Mouse (Mus musculus) heart, embryonic 16.5 days (tissue): ENCODE results near the gene Hsf4. TPM values are rescaled to one million over a fixed set of nuclear protein-coding genes. Genes with fewer than 3 reads are reported as not detected.

Source experiments
- ATAC-seq: fragments of 200-750 bp; cut with Nextera tagmentation; replicated peaks from 2 replicates; pipeline ENCODE4 v1.8.0; 2017; ENCODE audit warnings: moderate number of reproducible peaks; ENCODE audit not compliant: insufficient read depth, low FRiP score; ENCODE audit errors: extremely low read depth
- H3K27ac ChIP-seq: fragments of 300-500 bp; sonication (generic); 2 replicates; pipeline ENCODE4 v1.5.1; 2014; ENCODE audit warnings: mild to moderate bottlenecking, low read length, control low read depth, moderate library complexity
- H3K27me3 ChIP-seq: fragments of 300-500 bp; sonication (generic); 2 replicates; pipeline ENCODE4 v1.6.1; 2014; ENCODE audit warnings: low read length, mixed read lengths; ENCODE audit not compliant: control insufficient read depth, insufficient read depth
- H3K36me3 ChIP-seq: fragments of 300-500 bp; sonication (generic); 2 replicates; pipeline ENCODE4 v1.6.1; 2014; ENCODE audit not compliant: control insufficient read depth, insufficient read depth
- H3K4me1 ChIP-seq: fragments of 300-500 bp; sonication (generic); 2 replicates; pipeline ENCODE4 v1.6.1; 2014; ENCODE audit warnings: low read length, mixed read lengths; ENCODE audit not compliant: control insufficient read depth, insufficient read depth
- H3K4me2 ChIP-seq: fragments of 300-500 bp; sonication (generic); 2 replicates; pipeline ENCODE4 v1.6.1; 2014; ENCODE audit warnings: low read depth, mild to moderate bottlenecking, control low read depth, low read length
- H3K4me3 ChIP-seq: fragments of 300-500 bp; sonication (generic); 2 replicates; pipeline ENCODE4 v1.5.1; 2014; ENCODE audit warnings: mild to moderate bottlenecking, control low read depth, low read length
- H3K9ac ChIP-seq: fragments of 300-500 bp; sonication (generic); 2 replicates; pipeline ENCODE4 v1.6.1; 2014; ENCODE audit warnings: low read length, control low read depth
- H3K9me3 ChIP-seq: fragments of 300-500 bp; sonication (generic); replicated peaks from 2 replicates; pipeline ENCODE4 v1.6.1; 2016; ENCODE audit warnings: low read length; ENCODE audit not compliant: control insufficient read depth
- WGBS: fragments of 180-500 bp; shearing (Covaris S2); extraction: QIAGEN DNeasy Blood & Tissue Kit; methylation state at CpG from one replicate; pipeline ENCODE4 v1.1.7; 2014; 5-methylcytosine and 5-hydroxymethylcytosine counted together
- microRNA counts: library from miRNA; unstranded; fragments of <30 nt; microRNA quantifications from one replicate; lab custom pipeline; 2016
- microRNA-seq: library from miRNA; unstranded; fragments of <30 nt; microRNA quantifications from one replicate; pipeline ENCODE4, GENCODE M21; 2017
- polyA plus RNA-seq: library from polyadenylated mRNA; unstranded; fragments of >200 nt; fragmentation: Nextera tagmentation; extraction: Ambion mirVana; gene quantifications from 2 replicates; pipeline ENCODE4 v1.2.1, GENCODE M21; 2015

Hsf4 gene
- polyA plus RNA-seq, 1 experiment from 2014 or later, result 0.29 TPM

DNA sequence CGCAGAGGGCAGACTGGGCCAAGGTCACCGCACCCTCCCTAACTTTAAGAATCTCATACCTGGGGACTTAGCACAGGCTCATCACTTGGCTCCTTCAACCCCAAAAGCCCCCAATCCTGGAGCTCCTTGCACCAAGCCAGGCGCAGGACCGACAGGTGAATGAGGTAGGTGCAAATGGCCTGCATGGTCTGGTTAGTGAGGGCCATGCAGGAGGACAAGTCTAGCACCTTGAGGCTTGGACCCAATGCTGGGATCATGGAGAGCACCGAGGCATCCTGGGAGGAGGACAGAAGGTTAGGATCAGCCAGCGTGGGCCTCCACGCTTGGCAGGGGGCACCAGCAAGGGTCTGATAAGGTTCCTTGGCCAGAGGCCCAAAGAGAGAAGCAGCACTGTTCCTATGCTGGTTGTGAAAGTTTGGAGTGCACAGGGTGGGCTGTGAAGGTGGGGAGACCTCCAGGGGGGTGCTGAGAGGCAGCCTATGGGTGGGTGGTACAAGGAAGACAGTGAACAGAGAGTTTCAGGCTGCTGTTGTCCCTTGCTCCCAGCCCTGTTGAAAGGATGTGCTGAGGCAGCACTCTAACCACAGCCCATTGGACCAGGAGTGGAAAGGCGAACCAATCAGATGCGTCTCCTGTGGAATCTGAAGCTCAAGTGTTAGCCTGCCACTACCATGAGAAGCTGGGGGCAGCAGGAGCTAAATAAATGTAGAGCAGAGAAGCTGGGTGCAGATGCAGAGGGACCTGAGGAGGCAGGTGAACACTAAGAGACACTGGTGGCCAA lies 44.2 kb downstream of the Hsf4 start:
- no peak overlapping the region for H3K4me3 ChIP-seq
- WGBS, result 56% methylated on average over 9 of the region's 9 CpGs
- H3K9me3 ChIP-seq, result no peaks in the 10 kb centered on the region
- peaks cover 6% of the 10 kb centered on the region for H3K36me3 ChIP-seq
- H3K4me2 ChIP-seq, result no peak overlapping the region
- no peaks in the 10 kb centered on the region for H3K27me3 ChIP-seq
- H3K9ac ChIP-seq, result no peak overlapping the region
- peaks cover 27% of the 10 kb centered on the region for H3K4me1 ChIP-seq
- ATAC-seq, result peak; percentile 50
- H3K27ac ChIP-seq, result peak overlapping the region; percentile 32; the same call in 1 of the 2 replicates

DNA sequence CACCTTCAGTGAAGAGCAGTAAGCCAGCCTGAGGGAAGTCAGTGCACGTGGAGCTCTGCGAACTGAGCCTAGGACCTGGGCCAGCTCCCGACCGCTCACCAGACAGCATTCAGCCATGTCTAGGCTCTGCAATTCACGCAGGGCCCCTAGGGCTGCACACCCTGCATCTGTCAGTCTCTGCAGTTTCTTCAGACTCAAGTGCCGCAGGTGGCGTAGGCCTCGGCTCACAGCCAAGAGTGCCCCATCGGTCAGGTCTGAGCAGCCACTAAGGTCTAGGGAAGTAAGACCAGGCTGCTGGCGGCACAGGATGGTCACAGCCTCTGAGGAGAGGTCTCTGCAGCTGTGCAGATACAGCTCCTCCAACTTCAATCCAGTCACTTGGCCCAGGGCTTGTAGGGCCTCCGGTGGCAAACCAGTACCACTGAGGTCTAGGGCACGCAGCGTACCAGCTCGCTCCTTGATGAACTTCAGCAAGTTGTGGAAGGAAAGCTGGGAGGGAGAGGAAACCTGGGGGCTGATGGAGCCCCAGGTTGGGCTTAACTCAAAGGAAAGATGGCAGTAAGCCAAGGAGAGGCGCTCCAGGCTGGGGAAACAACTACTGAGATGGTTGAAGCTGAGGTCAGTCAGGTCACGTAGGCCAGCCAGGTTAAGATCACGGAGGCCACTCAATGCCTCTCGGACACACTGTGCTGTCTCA lies 45.6 kb downstream of the Hsf4 start:
- Histone ChIP-seq H3K4me3 (no peak overlapping the region), H3K9me3 (no peaks in the 10 kb centered on the region), H3K36me3 (peaks cover 6% of the 10 kb centered on the region; the same call in 1 of the 2 replicates), H3K4me2 (no peak overlapping the region), H3K4me1 (peaks cover 27% of the 10 kb centered on the region), H3K27ac (no peak overlapping the region), H3K27me3 (no peaks in the 10 kb centered on the region), H3K9ac (no peak overlapping the region)
- 75% methylated on average over 18 of the region's 18 CpGs for WGBS
- no peak for ATAC-seq

DNA sequence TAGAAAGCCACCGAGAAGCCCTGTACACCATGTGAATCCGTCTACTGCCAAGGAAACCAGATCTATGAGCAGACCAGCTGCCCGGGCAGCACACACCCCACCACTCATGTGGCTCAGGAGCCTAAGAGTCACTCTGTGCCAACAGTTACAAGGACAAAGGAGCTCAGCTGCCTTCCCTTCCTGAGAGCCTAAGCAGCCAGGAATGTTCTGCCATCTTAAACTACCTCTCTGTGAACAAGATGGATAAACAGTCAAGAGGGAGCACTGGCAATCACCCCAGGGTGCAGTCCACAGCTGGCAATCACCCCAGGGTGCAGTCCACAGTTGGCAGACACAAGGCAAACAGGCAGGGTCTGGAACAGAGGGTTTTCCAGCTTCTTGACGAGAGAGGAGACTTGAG lies 48.3 kb downstream of the Hsf4 start:
- Histone ChIP-seq H3K9ac (no peak overlapping the region), H3K9me3 (no peaks in the 10 kb centered on the region), H3K27me3 (no peaks in the 10 kb centered on the region), H3K4me1 (peaks cover 26% of the 10 kb centered on the region), H3K4me3 (no peak overlapping the region), H3K4me2 (no peak overlapping the region), H3K27ac (peak overlapping the region; percentile 61), H3K36me3 (peaks cover 7% of the 10 kb centered on the region)
- 79% methylated on average over 4 of the region's 4 CpGs for WGBS
- no peak for ATAC-seq

DNA sequence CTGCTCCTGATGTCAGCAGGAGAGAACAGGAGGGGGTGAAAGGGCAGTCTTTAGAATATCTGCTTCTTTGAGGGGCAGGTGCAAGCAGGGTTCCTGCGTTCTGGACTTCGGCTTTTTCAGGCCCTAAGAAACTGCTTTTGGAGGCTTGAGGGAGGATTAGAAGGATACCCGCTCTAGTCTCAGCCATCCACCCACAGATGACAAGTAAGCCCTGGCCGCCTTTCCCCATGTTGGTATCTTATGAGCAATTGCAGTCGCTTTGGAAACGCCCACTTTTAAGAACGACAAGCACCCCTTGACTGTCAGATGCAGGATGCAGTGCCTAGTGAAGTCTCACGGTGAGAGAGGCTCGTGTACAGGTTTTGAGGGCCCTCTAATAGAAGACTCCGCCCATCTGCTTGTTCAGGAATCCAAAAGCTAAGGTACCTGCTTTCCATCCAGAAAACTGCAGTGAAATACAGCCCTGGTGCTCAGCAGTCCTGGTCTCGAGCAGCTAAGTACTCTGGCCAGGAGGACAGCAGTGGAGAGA lies 49.1 kb downstream of the Hsf4 start:
- Histone ChIP-seq H3K9me3 (no peaks in the 10 kb centered on the region), H3K36me3 (peaks cover 10% of the 10 kb centered on the region), H3K4me2 (no peak overlapping the region), H3K4me1 (peaks cover 18% of the 10 kb centered on the region), H3K27me3 (no peaks in the 10 kb centered on the region), H3K9ac (no peak overlapping the region), H3K4me3 (no peak overlapping the region), H3K27ac (no peak overlapping the region)
- no peak for ATAC-seq
- WGBS, result 81% methylated on average over 11 of the region's 11 CpGs

DNA sequence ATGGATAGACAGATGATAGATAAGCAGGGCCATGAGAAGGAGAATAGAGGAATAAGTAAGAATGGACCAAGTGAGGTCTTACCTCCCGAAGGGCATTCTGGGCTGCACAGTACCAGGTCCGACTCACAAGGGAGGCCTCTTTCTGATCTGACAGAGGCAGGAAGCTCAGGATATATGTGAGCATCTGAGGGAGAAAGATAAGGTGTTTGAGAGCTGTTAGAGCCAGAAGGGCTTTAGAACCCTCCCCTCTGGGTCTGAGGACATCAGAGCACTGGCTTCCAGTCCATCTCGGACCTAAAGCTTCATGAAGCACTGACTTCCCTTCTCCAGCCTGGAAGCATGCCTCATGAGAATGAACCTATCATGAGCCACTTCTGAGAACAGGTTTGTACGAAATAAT lies 53.6 kb downstream of the Hsf4 start:
- Histone ChIP-seq H3K9ac (no peak overlapping the region), H3K36me3 (peaks cover 11% of the 10 kb centered on the region), H3K27me3 (no peaks in the 10 kb centered on the region), H3K4me1 (peaks cover 17% of the 10 kb centered on the region), H3K4me3 (no peak overlapping the region), H3K9me3 (no peaks in the 10 kb centered on the region), H3K4me2 (no peak overlapping the region), H3K27ac (no peak overlapping the region)
- WGBS, result 80% methylated on average over 4 of the region's 4 CpGs
- ATAC-seq, result no peak

MicroRNA genes within 50 kb of the gene (microRNA counts, 519-probe panel; counts per million panel counts)
- microRNA mmu-miR-328 (lab: Ali Mortazavi, UCI), result 2,413 counts per million, percentile 54 among the panel's probes with 10 or more counts

Small RNA genes lying within 50 kb of the gene (microRNA-seq; reads per million reads assigned to microRNA genes)
- gene Gm27320 (not detected), gene Mir328 (412 reads per million, percentile 71 among the genes with 10 or more reads in this experiment)

Other genes starting within 250 kb of the Hsf4 start
- not detected in 2 replicates for gene Ces3a, start 221.2 kb upstream of the Hsf4 start, polyA plus RNA-seq
- 0.14 and 0.16 TPM in 2 replicates for gene Ces3b, start 186.0 kb upstream of the Hsf4 start, polyA plus RNA-seq
- gene Ces4a, start 138.0 kb upstream of the Hsf4 start, polyA plus RNA-seq, result not detected in 2 replicates
- gene Cbfb, start 99.1 kb upstream of the Hsf4 start, polyA plus RNA-seq, result 38.7 and 48.5 TPM in 2 replicates
- gene D230025D16Rik, start 44.7 kb upstream of the Hsf4 start, polyA plus RNA-seq, result 20.8 and 22.5 TPM in 2 replicates
- 12.7 and 13.1 TPM in 2 replicates for gene B3gnt9, start 14.6 kb upstream of the Hsf4 start, polyA plus RNA-seq
- gene Tradd, start 5.2 kb upstream of the Hsf4 start, polyA plus RNA-seq, result 20.3 and 25.4 TPM in 2 replicates
- gene Fbxl8, start 5.2 kb upstream of the Hsf4 start, polyA plus RNA-seq, result 4.5 and 5.0 TPM in 2 replicates
- gene Nol3, start 6.3 kb downstream of the Hsf4 start, polyA plus RNA-seq, result 5.2 and 5.8 TPM in 2 replicates
- 5.4 and 6.7 TPM in 2 replicates for gene 4931428F04Rik, start 20.1 kb downstream of the Hsf4 start, polyA plus RNA-seq
- gene Exoc3l, start 26.3 kb downstream of the Hsf4 start, polyA plus RNA-seq, result 14.6 and 14.9 TPM in 2 replicates
- gene E2f4, start 27.9 kb downstream of the Hsf4 start, polyA plus RNA-seq, result 50.8 and 61.1 TPM in 2 replicates
- 4.1 and 5.1 TPM in 2 replicates for gene Elmo3, start 35.8 kb downstream of the Hsf4 start, polyA plus RNA-seq
- gene Lrrc29, start 56.5 kb downstream of the Hsf4 start, polyA plus RNA-seq, result 0.80 and 0.84 TPM in 2 replicates
- 82.1 and 84.2 TPM in 2 replicates for gene Tmem208, start 56.6 kb downstream of the Hsf4 start, polyA plus RNA-seq
- 1.1 and 2.3 TPM in 2 replicates for gene Fhod1, start 78.2 kb downstream of the Hsf4 start, polyA plus RNA-seq
- 1.1 and 1.4 TPM in 2 replicates for gene Slc9a5, start 79.0 kb downstream of the Hsf4 start, polyA plus RNA-seq
- 0.18 and 0.21 TPM in 2 replicates for gene Plekhg4, start 103.5 kb downstream of the Hsf4 start, polyA plus RNA-seq
- gene Kctd19, start 143.7 kb downstream of the Hsf4 start, polyA plus RNA-seq, result 0.07 TPM in 1 of 2 replicates, not detected in the other
- 0.37 and 0.54 TPM in 2 replicates for gene Lrrc36, start 143.8 kb downstream of the Hsf4 start, polyA plus RNA-seq
- 38.7 and 40.0 TPM in 2 replicates for gene Tppp3, start 201.7 kb downstream of the Hsf4 start, polyA plus RNA-seq
- gene Zdhhc1, start 227.1 kb downstream of the Hsf4 start, polyA plus RNA-seq, result 26.3 and 31.3 TPM in 2 replicates
- 0.24 and 0.25 TPM in 2 replicates for gene Hsd11b2, start 249.0 kb downstream of the Hsf4 start, polyA plus RNA-seq